Mouse (Mus musculus): ENCODE results near the gene Map2.

Gene Map2
- long read RNA-seq, experiment 1 = 0 reads
- long read RNA-seq, experiment 2, partial matches to known transcripts = 3 of 9 reads
- long read RNA-seq, experiment 2, other reads (novel, unspliced or antisense) = 6 of 9 reads

DNA sequence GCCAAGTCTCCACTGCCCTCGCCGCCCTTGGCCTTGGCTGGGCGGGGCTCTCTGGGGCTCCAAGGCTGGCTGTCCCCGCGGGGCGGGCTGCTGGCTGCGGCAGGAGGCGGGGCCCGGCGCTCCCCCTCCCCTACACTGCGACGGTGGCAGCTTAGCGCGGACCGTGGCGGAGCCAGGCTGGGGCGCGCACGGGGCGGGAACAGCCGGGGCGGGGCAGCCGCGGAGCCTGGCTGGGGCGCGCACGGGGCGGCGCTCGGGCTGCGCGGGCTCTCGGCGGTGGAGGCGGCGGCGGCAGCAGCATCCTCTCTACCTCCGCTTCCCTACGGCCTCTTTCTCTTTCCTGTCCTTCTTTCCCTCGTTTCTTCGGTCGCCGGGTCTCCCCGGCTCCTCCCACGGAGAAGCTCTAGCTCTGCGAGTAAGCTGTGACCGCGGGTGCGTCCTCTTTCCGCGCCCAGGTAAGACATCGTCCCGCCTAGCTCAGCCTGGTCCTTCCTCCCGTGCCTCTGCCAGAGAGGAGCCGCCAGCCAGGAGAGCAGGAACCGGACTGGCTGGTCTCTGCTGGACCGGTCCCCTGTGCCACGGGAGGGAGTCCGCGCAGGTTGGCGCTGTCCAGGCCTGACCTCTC is at the start of gene Map2:
Map2 (plus strand) TSS at position 233 of the 625 bp plus-strand sequence.
- intact Hi-C loops (cut with DNase I) = no loop called here

DNA sequence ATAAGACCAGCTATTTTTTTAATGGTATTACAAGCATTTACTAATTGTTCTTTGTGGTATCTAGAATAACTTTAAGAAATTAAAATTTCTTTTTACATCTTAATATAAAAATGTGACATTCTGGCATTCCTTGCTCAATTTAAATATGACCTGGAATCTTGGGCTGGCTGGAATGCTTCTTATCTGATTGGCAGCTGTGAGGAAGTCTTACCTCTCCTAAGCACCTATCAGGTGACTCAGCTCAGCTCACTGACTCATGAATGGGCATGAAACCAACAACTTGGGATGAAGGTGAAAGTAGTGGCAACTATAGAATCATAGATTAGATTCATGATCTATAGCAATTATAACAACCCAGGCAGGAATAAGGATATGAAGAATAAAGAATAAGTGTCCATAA is 42.1 kb upstream of the Map2 start:
- intact Hi-C loops (cut with DNase I) = no loop called here

DNA sequence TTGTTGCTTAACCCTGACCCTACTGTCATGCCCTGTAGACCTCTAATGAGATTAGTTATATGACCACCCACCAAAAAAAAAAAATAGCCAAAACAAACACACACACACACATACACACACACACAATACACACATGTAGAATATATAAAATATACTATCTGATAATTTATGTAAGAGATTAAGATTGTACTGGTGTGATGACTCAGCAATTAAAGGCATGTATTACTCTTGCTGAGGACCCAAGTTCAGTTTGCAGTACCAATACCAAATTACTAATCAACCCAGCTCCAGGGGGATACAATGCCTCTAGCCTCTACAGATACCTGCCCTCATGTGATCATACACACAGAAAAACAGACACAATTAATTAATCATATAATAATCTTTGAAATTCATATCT is 39.7 kb upstream of the Map2 start:
- intact Hi-C loops (cut with DNase I) = no loop called here

DNA sequence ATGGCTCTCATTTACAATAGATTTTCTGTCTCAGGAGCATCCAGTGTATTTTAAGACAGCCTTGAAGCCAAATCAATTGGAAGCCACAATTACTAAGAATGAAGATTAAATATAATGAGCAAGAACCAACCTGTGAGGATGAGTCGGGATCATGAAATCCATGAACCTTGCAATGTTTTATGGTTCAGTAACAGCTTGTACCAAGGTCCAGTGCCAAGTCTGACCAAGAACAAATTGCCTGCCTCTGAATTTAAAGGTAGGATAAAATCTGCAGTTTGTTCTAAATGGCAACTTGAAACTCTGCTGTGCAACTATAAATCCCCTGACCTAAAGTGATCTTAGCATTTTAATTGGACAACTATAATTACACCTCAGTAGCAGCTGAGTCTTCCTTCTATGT is 34.4 kb upstream of the Map2 start:
- intact Hi-C loops (cut with DNase I) = no loop called here

DNA sequence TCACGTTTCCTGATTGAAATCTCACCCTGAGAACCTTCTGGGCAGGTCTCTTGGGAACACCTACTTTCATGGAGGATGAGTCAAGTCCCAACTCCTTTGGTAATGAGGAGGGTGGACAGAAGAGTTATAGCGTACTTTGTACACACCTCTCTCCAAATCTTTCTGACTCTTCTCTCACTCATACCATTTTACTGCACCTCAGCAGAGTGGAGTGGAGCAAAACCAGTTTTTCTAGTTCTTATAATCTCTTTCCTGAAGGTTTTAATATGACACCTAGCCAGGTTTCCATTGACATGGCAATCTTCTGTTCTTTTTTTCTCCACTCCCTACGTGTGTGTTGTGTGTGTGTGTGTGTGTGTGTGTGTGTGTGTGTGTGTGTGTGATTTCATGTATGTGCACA is 29.9 kb upstream of the Map2 start:
- intact Hi-C loops (cut with DNase I) = no loop called here

DNA sequence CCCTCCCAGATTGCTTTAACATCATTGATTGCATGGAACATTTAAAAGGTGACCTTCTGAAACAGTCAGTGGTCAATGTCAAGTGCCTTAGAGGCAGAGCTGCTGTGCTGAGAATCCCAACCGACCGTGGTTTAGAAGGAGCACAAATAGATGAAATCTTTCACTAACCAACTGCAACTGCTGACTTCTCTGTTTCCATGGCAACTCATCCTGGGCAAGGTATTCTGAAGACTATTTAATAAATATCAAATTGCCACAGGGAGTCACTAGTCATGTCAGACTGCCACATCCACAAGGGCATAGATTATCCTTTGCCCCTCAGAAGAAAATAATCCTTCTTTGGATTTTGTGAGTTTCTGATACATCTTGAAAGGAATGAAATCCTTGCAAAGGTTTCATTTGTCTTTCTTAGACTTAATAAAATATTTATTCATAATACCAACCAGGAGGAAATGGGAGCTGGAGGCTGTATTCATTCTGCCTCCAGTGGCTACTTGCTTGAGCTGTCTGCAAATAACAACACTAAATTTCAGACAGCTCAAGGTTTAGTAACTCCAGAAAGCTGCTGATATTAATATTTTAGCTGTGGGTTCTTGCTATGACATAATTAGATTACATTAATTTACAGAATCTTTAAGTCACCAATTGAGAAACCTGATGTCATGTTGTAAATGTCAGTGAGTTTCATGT is 26.1 kb upstream of the Map2 start:
- intact Hi-C loops (cut with DNase I) = no loop called here

DNA sequence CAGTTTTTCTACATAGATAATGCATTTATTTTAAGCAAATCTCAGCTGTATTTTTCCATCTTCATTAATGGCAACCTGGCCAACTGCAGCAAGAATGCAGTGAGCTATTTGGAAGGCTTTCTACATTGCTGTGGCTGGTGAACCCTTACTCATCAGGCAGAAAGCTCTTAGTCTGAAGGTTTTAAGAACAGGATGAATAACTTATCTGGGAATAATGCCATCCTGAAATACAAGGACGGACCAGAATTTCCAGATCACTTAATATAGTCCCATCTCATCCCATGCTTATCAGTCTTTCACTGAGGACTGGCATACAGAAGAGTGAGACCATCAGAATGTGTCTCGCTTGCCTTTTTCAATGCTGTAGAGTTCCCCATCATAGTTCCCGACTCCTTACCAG is 24.3 kb upstream of the Map2 start:
- intact Hi-C loops (cut with DNase I) = no loop called here

DNA sequence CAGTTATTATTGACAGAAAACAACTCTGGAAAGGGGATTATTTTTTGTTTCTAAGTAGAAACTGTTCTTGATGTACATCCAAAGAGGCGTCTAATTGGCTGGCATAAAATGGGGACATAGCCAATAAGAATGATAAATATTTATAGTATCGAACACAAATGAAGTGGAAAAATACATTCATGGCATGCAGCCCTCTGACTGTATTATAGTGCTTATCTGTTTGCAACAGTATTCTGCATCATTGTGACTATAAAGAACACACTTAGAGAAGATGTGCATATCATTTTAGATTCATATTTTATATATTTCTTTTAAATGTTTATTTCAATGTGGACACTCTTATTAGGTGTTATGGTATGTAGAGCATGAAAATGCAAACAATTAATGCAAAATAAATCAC is 17.9 kb upstream of the Map2 start:
- intact Hi-C loops (cut with DNase I) = no loop called here

DNA sequence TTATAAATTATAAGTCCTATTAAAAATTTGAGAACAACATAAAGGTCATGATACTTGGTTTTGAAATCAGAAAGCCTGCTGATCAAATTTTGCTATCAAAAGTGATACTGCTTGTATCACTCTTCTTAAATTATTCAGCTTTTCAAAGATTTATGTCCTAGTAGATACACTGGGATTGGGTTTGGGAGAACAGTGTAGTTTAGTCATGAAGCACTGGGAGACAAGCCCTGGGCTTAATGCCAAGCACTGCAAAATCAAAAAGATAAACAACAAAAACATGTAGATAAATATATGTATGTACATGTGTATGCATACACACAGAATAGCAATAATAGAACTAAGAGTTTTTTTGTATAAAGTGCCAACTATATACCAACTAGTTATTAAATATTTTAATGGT is 17.5 kb upstream of the Map2 start:
- intact Hi-C loops (cut with DNase I) = no loop called here

DNA sequence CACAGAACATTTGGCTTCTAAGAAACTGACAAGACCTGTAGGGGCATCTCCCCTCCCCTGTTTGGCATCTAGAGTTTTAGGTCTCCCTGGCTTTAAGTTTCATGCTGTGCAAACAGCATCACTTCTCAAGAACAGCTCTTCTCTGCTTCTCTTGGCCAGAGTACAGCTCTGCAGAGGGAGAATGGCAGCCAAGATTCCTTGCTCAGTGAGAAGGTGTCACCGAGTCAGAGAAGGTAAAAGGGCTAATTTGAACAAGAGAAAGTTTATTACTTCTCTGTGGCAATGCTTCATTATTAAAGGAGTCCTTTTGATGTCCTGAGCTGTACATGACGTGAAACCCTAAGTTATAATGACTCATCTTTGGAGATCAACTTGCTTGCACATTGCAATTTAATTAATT is 10.4 kb upstream of the Map2 start:
- intact Hi-C loops (cut with DNase I) = no loop called here

DNA sequence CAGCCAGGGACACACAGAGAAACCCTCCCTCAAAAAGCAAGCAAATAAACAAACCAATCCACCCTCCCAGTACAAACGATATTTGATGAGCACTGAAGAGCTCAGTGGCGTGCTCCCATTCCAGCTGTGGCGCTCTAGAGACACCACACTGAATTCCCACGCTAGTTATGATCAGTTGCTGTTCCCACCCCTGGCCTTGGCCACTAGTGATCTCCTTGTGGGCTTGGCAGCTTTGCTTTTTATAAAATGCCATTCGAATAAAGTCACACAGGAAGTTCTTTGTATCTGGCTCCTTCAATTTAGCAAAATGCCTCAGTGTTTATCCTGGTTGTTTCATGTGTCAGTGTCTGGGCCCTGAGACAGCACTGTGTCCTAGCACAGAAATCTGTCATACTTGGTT is 6.4 kb upstream of the Map2 start:
- intact Hi-C loops (cut with DNase I) = no loop called here

DNA sequence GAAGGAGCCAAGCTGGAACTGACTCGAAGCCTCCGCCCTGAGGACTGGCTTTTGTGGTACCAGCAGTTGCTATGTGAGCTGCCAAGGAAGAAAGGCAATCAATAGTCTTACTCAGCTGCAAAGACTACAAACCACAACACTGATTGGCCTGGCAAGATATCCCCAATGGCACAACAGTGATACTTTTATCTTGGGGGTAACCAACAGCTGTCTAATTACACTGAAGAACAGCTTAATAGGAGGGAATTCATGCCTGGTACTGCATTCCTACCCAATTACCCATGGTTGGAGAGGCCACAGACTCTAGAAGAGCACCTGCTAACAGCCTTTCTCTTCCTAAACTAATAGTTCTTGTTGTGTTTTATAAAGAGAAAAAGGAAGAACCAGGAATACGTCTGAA is 2.9 kb upstream of the Map2 start:
- intact Hi-C loops (cut with DNase I) = no loop called here

DNA sequence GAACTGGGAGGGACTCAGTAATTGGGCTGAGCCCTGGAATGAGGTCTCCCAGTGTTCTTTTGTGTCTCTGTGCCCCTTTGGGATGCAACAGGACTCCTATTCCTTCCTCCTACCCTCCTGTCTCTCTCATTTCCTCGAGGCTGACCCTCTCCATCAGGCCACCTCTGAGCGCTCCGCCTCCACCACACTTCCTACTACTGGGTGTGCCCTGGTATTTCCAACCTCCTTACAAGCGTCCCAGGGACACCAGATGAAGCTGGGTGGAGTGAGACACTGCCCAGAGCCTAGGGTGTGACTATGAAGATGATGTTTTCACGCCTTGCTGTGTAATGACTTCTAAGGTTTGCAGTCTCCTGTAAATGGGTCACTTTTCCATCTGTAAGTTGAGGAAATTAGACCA is 1.4 kb upstream of the Map2 start:
- intact Hi-C loops (cut with DNase I) = no loop called here

DNA sequence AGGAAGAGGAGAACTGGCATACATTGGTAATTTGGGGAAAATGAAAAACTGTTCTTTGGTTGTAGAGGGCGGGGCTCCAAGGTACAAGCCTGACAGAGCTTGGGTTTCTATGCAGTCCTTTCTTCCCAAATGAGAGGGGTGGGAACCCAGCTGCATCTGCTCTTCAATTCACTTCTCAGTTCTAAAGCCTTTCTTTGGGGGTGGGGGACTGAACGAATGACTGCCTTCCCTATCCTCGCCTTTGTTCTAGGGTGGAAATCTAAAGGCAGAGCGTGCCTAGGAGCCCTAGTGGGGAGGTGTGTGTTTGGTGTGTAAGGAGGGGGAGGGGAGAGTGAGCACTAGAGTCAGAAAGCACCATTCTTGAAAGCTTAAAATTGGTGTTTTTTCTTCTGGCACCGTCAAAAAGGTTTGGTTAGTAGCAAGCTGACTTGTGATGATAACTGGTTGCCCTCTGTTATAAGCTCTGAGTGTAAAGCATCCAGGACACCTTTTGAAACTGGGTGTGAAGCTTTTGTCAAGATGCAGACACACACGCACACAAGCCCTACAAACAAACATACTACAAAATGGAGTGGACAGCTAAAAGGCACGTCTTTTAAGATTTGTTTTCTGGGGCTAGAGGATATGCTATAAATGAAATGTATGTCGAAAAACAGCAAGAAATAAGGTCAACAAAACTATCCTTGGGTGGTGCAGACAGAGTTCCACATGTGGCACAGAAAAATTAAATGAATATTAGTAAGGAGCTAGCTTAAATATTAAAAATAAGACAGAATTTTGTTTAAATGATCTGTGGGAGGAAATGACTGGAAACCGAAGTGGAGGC is 1.2 kb downstream of the Map2 start:
- intact Hi-C loops (cut with DNase I) = no loop called here

DNA sequence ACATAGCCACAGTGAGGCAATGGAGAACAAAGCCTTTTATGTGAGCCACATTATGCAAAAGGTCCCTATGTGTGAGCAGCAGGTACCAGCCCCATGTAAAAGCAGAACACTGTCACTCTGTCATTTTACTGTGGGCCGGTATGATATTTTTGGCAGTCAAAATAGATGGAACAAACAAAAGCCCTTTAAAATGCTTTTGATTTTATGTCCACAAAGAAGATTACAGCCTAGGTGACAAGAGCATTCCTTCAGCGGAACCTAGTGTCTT is 1.7 kb downstream of the Map2 start:
- intact Hi-C loops (cut with DNase I) = no loop called here

DNA sequence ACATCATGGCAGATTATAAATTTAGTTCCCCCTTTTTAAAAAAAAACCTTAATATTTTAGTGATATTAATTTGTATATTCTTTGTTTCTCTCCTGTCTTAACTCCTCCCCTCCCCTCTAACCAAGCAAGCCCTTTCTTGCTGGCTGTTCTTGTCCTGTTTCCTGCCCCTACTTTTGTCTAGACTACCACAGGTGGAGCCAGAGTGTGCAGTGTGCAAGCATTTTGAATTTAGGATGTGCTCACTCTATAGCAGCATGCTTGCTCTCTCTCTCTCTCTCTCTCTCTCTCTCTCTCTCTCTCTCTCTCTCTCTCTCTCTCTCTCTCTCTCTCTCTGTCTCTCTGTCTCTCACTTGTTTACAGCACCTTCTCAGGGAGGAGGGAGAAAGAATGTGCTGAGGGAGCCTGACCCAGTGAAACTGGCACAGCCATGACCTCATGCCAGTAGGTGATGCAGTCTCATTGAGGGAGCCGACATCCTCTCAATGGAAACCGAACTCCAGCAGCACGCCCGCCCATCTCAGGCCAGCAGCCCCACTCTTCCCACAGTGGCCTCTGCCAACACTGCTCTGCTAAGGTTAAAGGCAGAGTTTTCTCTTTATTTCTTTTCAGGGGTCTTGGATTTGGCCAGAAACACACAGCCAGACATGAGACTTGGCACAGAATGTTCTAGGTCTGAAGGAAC is 2.6 kb downstream of the Map2 start:
- intact Hi-C loops (cut with DNase I) = no loop called here

DNA sequence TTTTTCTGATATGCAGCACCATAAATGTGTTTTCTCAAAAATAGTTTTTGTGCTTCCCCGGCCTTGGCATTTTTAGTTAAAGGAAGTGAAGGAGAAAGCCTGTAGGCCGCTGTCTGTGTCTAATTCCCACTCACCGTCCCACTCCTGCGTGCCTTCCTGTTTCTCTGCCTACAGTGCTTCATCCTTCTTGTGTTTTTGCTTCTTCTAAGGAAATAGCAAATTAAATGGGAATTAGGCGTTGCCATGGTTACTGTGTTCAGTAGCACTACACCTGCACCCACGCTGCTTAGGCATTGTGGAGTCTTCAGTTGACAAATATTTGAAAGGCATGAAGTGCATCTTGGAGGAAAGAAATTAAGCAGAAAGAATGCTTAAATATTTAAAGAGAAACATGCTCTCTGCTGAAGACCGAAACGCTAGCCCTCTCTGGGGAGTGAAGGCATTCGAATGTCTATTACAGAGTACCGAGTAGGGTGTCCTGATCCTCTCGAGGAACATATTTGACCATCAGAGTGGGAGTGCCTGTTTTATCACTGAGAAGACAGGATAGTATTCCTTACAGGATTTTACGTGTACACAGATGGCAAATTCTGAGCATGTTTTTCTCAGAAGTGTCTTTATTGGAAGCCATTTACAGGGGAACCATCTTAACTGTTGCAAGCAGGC is 12.1 kb downstream of the Map2 start:
- intact Hi-C loops (cut with DNase I) = no loop called here

DNA sequence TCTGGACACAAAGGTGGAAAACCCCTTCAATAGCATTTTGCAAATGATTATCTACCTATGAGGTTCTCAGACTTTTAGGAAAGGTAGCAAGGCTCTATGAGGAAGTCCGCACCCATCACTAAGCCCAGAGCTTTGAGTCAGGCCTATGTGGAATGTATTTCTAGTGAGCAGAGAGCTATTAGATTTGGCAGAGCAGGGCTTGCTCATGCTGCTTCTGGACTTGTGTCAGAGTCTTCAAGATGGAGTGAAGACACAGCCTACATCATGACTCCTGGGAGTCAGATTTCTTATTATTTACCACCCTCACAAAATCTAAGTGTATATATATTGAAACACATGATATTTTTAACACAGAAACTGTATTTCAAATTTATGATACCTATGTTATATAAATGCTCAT is 17.3 kb downstream of the Map2 start:
- intact Hi-C loops (cut with DNase I) = no loop called here

DNA sequence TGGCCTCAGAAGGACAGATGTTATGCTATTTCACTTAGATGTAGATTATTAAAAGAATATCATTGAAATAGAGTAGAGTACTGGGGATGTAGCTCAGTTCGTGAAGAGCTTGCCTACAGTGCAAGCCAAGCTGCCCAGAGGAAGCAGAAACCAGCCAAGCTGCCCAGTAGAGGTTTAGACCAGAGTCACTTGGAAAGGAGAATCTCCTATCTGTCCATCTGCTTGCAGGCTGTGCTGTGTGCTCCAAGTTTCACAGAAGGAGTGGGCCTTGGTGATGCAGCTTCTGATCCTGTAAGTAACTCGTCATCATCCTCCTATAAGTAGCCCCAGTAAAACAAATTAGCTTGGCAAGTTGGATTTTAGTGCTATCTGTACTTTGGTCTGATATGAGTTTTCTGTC is 17.8 kb downstream of the Map2 start:
- intact Hi-C loops (cut with DNase I) = no loop called here

DNA sequence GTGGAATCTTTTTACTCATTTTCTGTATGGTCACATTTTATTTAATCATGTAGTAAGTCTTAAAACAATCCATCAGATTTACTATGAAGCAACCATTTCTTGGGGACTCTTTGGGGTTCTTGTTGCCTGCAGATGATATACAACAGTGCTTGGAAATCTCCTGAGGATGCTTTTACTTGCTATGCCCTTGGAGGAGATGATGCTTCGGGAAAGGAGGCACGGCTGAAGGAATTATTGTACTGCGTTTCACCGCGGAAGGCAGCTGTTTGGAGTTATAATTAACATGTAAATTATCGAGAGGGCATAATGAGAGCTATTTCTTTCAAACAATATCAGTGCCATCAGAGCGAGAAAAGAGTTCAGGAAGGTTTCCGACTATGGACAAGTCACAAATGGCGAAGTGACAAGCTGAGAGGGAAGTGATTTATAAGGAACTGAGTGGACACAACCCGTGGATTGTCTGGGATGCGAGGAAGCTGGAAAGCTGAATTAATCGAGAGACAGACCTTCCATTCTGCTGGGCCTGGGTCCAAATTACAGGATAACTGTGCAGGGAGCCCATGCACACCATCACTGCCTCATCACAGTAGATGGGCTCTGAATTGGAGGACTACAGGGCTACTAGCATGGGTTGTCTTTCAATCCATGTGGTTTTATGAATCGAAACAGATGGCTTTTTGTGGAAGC is 20.1 kb downstream of the Map2 start:
- intact Hi-C loops (cut with DNase I) = no loop called here

DNA sequence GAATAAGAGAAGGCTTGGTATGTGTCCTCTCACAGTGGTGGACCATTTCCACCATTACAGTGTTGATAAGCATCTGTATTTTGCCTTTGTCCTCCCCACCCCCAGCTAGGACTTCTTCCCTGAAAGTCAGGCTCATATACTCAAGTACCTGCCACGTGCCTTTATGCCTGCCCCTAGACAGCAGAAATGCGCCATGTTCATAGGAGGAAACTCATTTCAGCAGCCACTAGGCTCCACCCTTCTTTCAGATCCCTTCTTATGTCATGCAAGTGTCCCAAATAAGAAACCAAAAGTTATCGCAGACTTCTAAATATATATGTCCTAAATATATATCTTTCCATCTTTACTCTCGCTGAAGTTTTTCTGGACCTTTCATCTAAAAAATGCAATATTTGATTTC is 21.2 kb downstream of the Map2 start:
- intact Hi-C loops (cut with DNase I) = no loop called here
